Mouse (Mus musculus): ENCODE data around the gene Elk3.

DNA sequence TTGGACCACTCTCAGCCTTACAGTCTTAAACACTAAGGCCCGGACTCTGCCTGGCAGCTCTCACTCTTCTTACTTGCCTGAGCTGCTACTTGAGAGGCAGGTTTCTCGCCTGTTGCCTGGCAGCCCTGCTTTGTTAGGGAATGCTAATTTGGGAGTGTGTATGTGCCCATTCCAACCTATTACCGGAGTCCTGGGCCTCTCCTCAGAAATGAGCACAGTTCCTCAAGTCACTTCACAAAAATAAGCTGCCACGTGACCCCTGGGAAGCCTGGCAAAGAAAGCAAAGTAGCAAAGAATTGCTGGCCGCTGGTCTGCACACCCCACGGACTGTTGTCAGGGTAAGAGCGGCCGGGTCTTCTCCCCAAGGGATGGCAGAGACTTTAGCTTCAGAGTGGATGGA, 47.5 kb downstream of the Elk3 start:
- TF ChIP-seq POLR2A (IDR thresholded peaks at IDR 0.05; ENCODE audit: borderline replicate concordance, extremely low read depth, low read depth, low read length) (no peak), CTCF (IDR thresholded peaks at IDR 0.05; ENCODE audit: insufficient read depth, low read length) (no peak)
